Comparison of ENCODE assay signal across 8 mouse cellular contexts in the genomic region with DNA sequence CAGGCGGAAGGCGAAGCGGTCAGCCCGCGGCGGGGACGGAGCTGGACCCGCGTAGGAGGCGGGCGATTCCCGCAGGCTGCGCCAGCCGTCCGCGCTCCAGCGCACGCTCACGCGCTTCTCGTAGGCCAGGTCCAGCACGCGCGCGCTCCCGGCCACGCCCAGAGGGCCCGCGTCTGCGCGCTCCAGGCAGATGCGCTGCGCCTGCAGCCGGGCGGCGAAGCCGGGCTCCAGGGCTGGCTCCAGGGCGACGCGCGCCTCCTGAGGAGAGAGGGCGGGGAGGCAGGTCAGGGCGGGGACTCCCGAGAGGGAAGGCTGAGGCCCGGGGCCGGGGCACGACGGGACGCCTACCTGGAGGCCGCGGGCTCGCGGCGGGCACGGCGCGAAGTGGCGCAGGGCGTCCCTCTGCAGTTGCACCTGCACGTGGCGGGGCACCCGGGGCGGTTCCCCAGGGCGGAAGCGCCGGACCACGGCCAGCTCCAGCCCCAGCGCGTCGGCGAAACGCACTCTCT. TPM values are rescaled to one million over a fixed set of nuclear protein-coding genes. Genes with fewer than 3 reads are reported as not detected.
DNase-seq lines count a peak whose midpoint lies in the region; ATAC-seq and TF ChIP-seq lines count a peak whose summit lies in the region.

No protein-coding gene starts in this region.

- under 1% methylated on average over 71 of the region's 72 CpGs for WGBS in embryonic facial prominence, embryonic 15.5 days
- WGBS in kidney, embryonic 14.5 days, result 1% methylated on average over 72 of the region's 72 CpGs
- WGBS in liver, adult 2 months, result 0% methylated on average over 51 of the region's 72 CpGs

- H3K79me2 ChIP-seq in liver, adult 2 months (ENCODE audit: control insufficient read depth, insufficient read depth, low read length), result no peaks in the 10 kb centered on the region
- no peaks in the 10 kb centered on the region for H3K79me2 ChIP-seq in myocyte (ENCODE audit: control insufficient read depth, insufficient read depth)

- H3K4me1 ChIP-seq in embryonic facial prominence, embryonic 15.5 days, result peaks cover 12% of the 10 kb centered on the region
- peaks cover 8% of the 10 kb centered on the region; the same call in 1 of the 2 replicates for H3K4me1 ChIP-seq in kidney, embryonic 14.5 days (ENCODE audit: control insufficient read depth, insufficient read depth, low read length)
- peaks cover 4% of the 10 kb centered on the region; the same call in 1 of the 2 replicates for H3K4me1 ChIP-seq in liver, adult 2 months (ENCODE audit: control insufficient read depth, insufficient read depth, low read length)

- H3K9me3 ChIP-seq in embryonic facial prominence, embryonic 15.5 days (replicated peaks), result no peaks in the 10 kb centered on the region
- no peaks in the 10 kb centered on the region for H3K9me3 ChIP-seq in kidney, embryonic 14.5 days (ENCODE audit: control insufficient read depth, low read length)

- H3K4me3 ChIP-seq in embryonic facial prominence, embryonic 15.5 days (replicated peaks), result peak overlapping the region; percentile 80
- peak overlapping the region; percentile 73 for H3K4me3 ChIP-seq in kidney, embryonic 14.5 days (ENCODE audit: low read length)
- H3K4me3 ChIP-seq in liver, adult 2 months (ENCODE audit: insufficient read depth, low read depth, low read length), result peak overlapping the region; percentile 71
- peak overlapping the region; percentile 29 for H3K4me3 ChIP-seq in myocyte

- peak; percentile 90 for DNase-seq in 416B (ENCODE audit: low read depth)
- DNase-seq in adrenal gland, postnatal 4 days (ENCODE audit: low spot score in 2 of 2), result peak; percentile 77 to 85
- peak; percentile 89 to 91 for DNase-seq in heart, adult 9 months (ENCODE audit: low spot score in 2 of 2)
- DNase-seq in liver, adult 2 months (ENCODE audit: extremely low read depth, low read depth, low spot score), result peak; percentile 78
- DNase-seq in spleen, postnatal 4 days (ENCODE audit: low spot score in 2 of 2), result peak; percentile 78 to 90

- peak overlapping the region; percentile 71; the same call in 1 of the 2 replicates for H3K27ac ChIP-seq in embryonic facial prominence, embryonic 15.5 days (replicated peaks)
- peak overlapping the region; percentile 57 for H3K27ac ChIP-seq in kidney, embryonic 14.5 days (ENCODE audit: low read depth, low read length)
- H3K27ac ChIP-seq in liver, adult 2 months (replicated peaks; ENCODE audit: insufficient read depth, low read depth, low read length), result peak overlapping the region; percentile 89

- H3ac ChIP-seq in myocyte (ENCODE audit: control insufficient read depth, insufficient read length), result peak overlapping the region; percentile 68

- peak overlapping the region; percentile 62 for H3K9ac ChIP-seq in embryonic facial prominence, embryonic 15.5 days
- H3K9ac ChIP-seq in kidney, embryonic 14.5 days (ENCODE audit: low read depth, low read length), result peak overlapping the region; percentile 76
- H3K9ac ChIP-seq in liver, adult 2 months (ENCODE audit: low read depth, low read length), result peak overlapping the region; percentile 86

- H3K27me3 ChIP-seq in embryonic facial prominence, embryonic 15.5 days, result peaks cover 10% of the 10 kb centered on the region
- H3K27me3 ChIP-seq in kidney, embryonic 14.5 days (ENCODE audit: control insufficient read depth, insufficient read depth, low read length), result no peaks in the 10 kb centered on the region; the same call in 1 of the 2 replicates
- no peaks in the 10 kb centered on the region for H3K27me3 ChIP-seq in liver, adult 2 months (ENCODE audit: control insufficient read depth, insufficient read depth, low read length)
- no peaks in the 10 kb centered on the region for H3K27me3 ChIP-seq in myocyte (ENCODE audit: control insufficient read depth, insufficient read depth, insufficient read length)

- no peak for TF ChIP-seq POLR2A in liver, adult 2 months (IDR thresholded peaks at IDR 0.05; ENCODE audit: extremely low read depth, insufficient read depth, low read length)
- peak; percentile 94 for TF ChIP-seq POLR2A in myocyte (IDR thresholded peaks at IDR 0.05; ENCODE audit: insufficient read length, low read depth)

- H3K4me2 ChIP-seq in embryonic facial prominence, embryonic 15.5 days (replicated peaks), result peak overlapping the region; percentile 96
- peak overlapping the region; percentile 99 for H3K4me2 ChIP-seq in kidney, embryonic 14.5 days (replicated peaks; ENCODE audit: low read depth, low read length)
- peak overlapping the region; percentile 97 for H3K4me2 ChIP-seq in myocyte (ENCODE audit: low read depth)

- no peak for TF ChIP-seq CTCF in liver, adult 2 months (IDR thresholded peaks at IDR 0.05; ENCODE audit: low read depth, low read length)

- no peaks in the 10 kb centered on the region for H3K36me3 ChIP-seq in embryonic facial prominence, embryonic 15.5 days
- no peaks in the 10 kb centered on the region for H3K36me3 ChIP-seq in kidney, embryonic 14.5 days (ENCODE audit: control insufficient read depth, insufficient read depth, low read length)
- H3K36me3 ChIP-seq in liver, adult 2 months (ENCODE audit: control insufficient read depth, insufficient read depth, low read length), result no peaks in the 10 kb centered on the region
- H3K36me3 ChIP-seq in myocyte (ENCODE audit: control insufficient read depth, insufficient read depth), result no peaks in the 10 kb centered on the region

- peak; percentile 90 for ATAC-seq in embryonic facial prominence, embryonic 15.5 days (ENCODE audit: insufficient number of reproducible peaks, low FRiP score, low TSS enrichment, low read depth)
- ATAC-seq in kidney, embryonic 14.5 days (ENCODE audit: low FRiP score, low TSS enrichment), result peak; percentile 90

TF ChIP-seq in myocyte, 11 proteins besides CTCF, POLR2A, EP300 and RAD21:
- TF ChIP-seq POLR2AphosphoS2 (IDR thresholded peaks at IDR 0.05; ENCODE audit: insufficient read length, low read depth) (peak; percentile 91), SRF (IDR thresholded peaks at IDR 0.05; ENCODE audit: control insufficient read depth, insufficient read length, low read depth) (no peak), USF1 (IDR thresholded peaks at IDR 0.05; ENCODE audit: low read depth) (no peak), E2F4 (IDR thresholded peaks at IDR 0.05; ENCODE audit: insufficient read depth) (no peak), CEBPB (IDR thresholded peaks at IDR 0.05; ENCODE audit: insufficient read depth, poor library complexity, severe bottlenecking) (no peak), MYOD1 (IDR thresholded peaks at IDR 0.05; ENCODE audit: control insufficient read depth in 1 of 3, insufficient read length in 2 of 3, low read depth in 2 of 3) (peak in 2 of 3 experiments; percentile 4 to 40), MAX (IDR thresholded peaks at IDR 0.05; ENCODE audit: low read depth) (no peak), TCF3 (IDR thresholded peaks at IDR 0.05; ENCODE audit: insufficient read length, low read depth) (no peak), MYOG (IDR thresholded peaks at IDR 0.05; ENCODE audit: control insufficient read depth in 1 of 3, insufficient read depth in 1 of 3, insufficient read length in 2 of 3, low read depth in 2 of 3) (no peak), TCF12 (IDR thresholded peaks at IDR 0.05; ENCODE audit: insufficient read depth, poor library complexity, severe bottlenecking) (no peak)

RNA-seq across cellular contexts. Expression of a gene that starts 0.8 kb away (rescaled TPM):
- 10 to 100 TPM; 16.9 to 21.0 TPM for total RNA-seq in adrenal gland, postnatal 4 days (2021)
- polyA plus RNA-seq in embryonic facial prominence, embryonic 15.5 days (2015; fragmentation: Nextera tagmentation; extraction: Ambion mirVana), result 0.83 and 1.2 TPM in 2 replicates
- 2.9 and 4.5 TPM in 2 replicates for polyA plus RNA-seq in kidney, embryonic 14.5 days (2014; fragmentation: Nextera tagmentation; extraction: Ambion mirVana)
- total RNA-seq in liver, adult 2 months (2014; rRNA removed), result 4.9 and 6.4 TPM in 2 replicates
- polyA plus RNA-seq in liver, adult 2 months (2012; rRNA removed), result 7.5 and 8.7 TPM in 2 replicates
- 0.71 TPM for polyA plus RNA-seq in myocyte (2012; fragmentation: generic; extraction: Trizol)

RNA-seq across cellular contexts. Expression of a gene that starts 5.8 kb away (rescaled TPM):
- total RNA-seq in adrenal gland, postnatal 4 days (2021), result 10 to 100 TPM; 17.9 to 18.3 TPM
- polyA plus RNA-seq in embryonic facial prominence, embryonic 15.5 days (2015; fragmentation: Nextera tagmentation; extraction: Ambion mirVana), result 9.7 and 10.1 TPM in 2 replicates
- polyA plus RNA-seq in kidney, embryonic 14.5 days (2014; fragmentation: Nextera tagmentation; extraction: Ambion mirVana), result 10.3 and 19.1 TPM in 2 replicates
- 1.9 and 2.5 TPM in 2 replicates for total RNA-seq in liver, adult 2 months (2014; rRNA removed)
- polyA plus RNA-seq in liver, adult 2 months (2012; rRNA removed), result 2.1 and 3.3 TPM in 2 replicates
- 2.5 TPM for polyA plus RNA-seq in myocyte (2012; fragmentation: generic; extraction: Trizol)

RNA-seq across cellular contexts. Expression of a gene that starts 6.6 kb away (rescaled TPM):
- total RNA-seq in adrenal gland, postnatal 4 days (2021), result 10 to 100 TPM; 55.3 to 65.3 TPM
- 4.1 and 5.0 TPM in 2 replicates for polyA plus RNA-seq in embryonic facial prominence, embryonic 15.5 days (2015; fragmentation: Nextera tagmentation; extraction: Ambion mirVana)
- 5.3 and 6.1 TPM in 2 replicates for polyA plus RNA-seq in kidney, embryonic 14.5 days (2014; fragmentation: Nextera tagmentation; extraction: Ambion mirVana)
- total RNA-seq in liver, adult 2 months (2014; rRNA removed), result 14.1 and 17.2 TPM in 2 replicates
- 17.3 and 19.5 TPM in 2 replicates for polyA plus RNA-seq in liver, adult 2 months (2012; rRNA removed)
- polyA plus RNA-seq in myocyte (2012; fragmentation: generic; extraction: Trizol), result 20.5 TPM

RNA-seq across cellular contexts. Expression of a gene that starts 6.6 kb away (rescaled TPM):
- total RNA-seq in adrenal gland, postnatal 4 days (2021), result 10 to 100 TPM in 1 of 2 experiments, 1 to 10 TPM in 1; 5.5 to 13.0 TPM
- not detected in 2 replicates for polyA plus RNA-seq in embryonic facial prominence, embryonic 15.5 days (2015; fragmentation: Nextera tagmentation; extraction: Ambion mirVana)
- 0.44 TPM in 1 of 2 replicates, not detected in the other for polyA plus RNA-seq in kidney, embryonic 14.5 days (2014; fragmentation: Nextera tagmentation; extraction: Ambion mirVana)
- 0.13 TPM in 1 of 2 replicates, not detected in the other for total RNA-seq in liver, adult 2 months (2014; rRNA removed)
- 7.9 TPM in 1 of 2 replicates, not detected in the other for polyA plus RNA-seq in liver, adult 2 months (2012; rRNA removed)
- 0.47 TPM for polyA plus RNA-seq in myocyte (2012; fragmentation: generic; extraction: Trizol)

RNA-seq across cellular contexts. Expression of a gene that starts 15.7 kb away (rescaled TPM):
- 100 to 1,000 TPM; 334 to 350 TPM for total RNA-seq in adrenal gland, postnatal 4 days (2021)
- 124 and 125 TPM in 2 replicates for polyA plus RNA-seq in embryonic facial prominence, embryonic 15.5 days (2015; fragmentation: Nextera tagmentation; extraction: Ambion mirVana)
- polyA plus RNA-seq in kidney, embryonic 14.5 days (2014; fragmentation: Nextera tagmentation; extraction: Ambion mirVana), result 178 and 227 TPM in 2 replicates
- total RNA-seq in liver, adult 2 months (2014; rRNA removed), result 29.7 and 37.8 TPM in 2 replicates
- 65.4 and 89.4 TPM in 2 replicates for polyA plus RNA-seq in liver, adult 2 months (2012; rRNA removed)
- 70.6 TPM for polyA plus RNA-seq in myocyte (2012; fragmentation: generic; extraction: Trizol)

Comparison
In these comparisons a context has a peak if more than half of its experiments do, and no peak if none do; other contexts are left out.
1. Peak in every context shown above with its lines: DNase-seq, ATAC-seq, H3K4me3 ChIP-seq and H3K27ac ChIP-seq.
2. H3K4me3 ChIP-seq: peak in every context shown above with its lines; median percentile 80 in embryonic facial prominence, embryonic 15.5 days; 73 in kidney, embryonic 14.5 days; 71 in liver, adult 2 months; 29 in myocyte.